Mouse (Mus musculus) erythroblast, embryonic 14.5 days (primary cell): ENCODE results near the gene Dnase2a. TPM values are rescaled to one million over a fixed set of nuclear protein-coding genes. Genes with fewer than 3 reads are reported as not detected.

Experiments used
- H3K27me3 ChIP-seq: 2 replicates; pipeline ENCODE4 v1.6.1; 2012; ENCODE audit warnings: inconsistent platforms; ENCODE audit not compliant: control insufficient read depth
- H3K36me3 ChIP-seq: 2 replicates; pipeline ENCODE4 v1.6.1; 2012; ENCODE audit warnings: mild to moderate bottlenecking, inconsistent platforms; ENCODE audit not compliant: control insufficient read depth
- H3K4me1 ChIP-seq: 2 replicates; pipeline ENCODE4 v1.6.1; 2012; ENCODE audit warnings: inconsistent platforms; ENCODE audit not compliant: control insufficient read depth
- H3K4me3 ChIP-seq: replicated peaks from 2 replicates; pipeline ENCODE3; 2012; ENCODE audit warnings: moderate library complexity, mild to moderate bottlenecking, inconsistent platforms
- H3K9me3 ChIP-seq: 2 replicates; pipeline ENCODE4 v1.6.1; 2012; ENCODE audit warnings: low read length, inconsistent platforms, mixed read lengths; ENCODE audit not compliant: control insufficient read depth
- GATA1 ChIP-seq: IDR thresholded peaks from 2 replicates; pipeline ENCODE4 v1.6.1; 2012; ENCODE audit warnings: low read length, inconsistent platforms, mixed read lengths
- TAL1 ChIP-seq: IDR thresholded peaks from 3 replicates; pipeline ENCODE4 v1.6.1; 2012; ENCODE audit warnings: low read length, inconsistent platforms, mixed read lengths
- polyA plus RNA-seq: library from polyadenylated mRNA; stranded (reverse); fragments of >175 nt; gene quantifications from 2 replicates; pipeline ENCODE4 v1.2.3, GENCODE M21; 2012

Gene Dnase2a
- polyA plus RNA-seq, 1 experiment, result 4.8 TPM

DNA sequence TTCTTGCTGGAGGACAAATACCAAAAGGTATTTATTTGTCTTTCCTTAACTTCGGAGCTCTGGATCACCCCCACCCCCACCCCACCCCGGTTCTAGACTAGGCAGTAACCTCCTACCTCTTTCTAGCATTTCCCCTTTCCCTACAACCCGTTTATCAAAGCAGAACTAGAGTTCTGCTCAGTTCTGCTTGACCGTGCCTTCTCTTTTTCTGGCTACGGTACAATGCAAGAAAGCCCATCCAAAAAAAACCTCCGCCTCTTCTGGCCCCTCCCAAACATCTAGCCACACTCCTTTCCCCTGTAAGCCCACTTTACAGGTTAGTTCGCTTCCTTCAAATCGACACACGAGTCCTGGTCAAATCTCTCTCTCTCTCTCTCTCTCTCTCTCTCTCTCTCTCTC lies 5.1 kb downstream of the Dnase2a start:
- H3K9me3 ChIP-seq, result no peaks in the 10 kb centered on the region
- H3K4me3 ChIP-seq, result peak overlapping the region; percentile 75
- peaks cover 42% of the 10 kb centered on the region for H3K36me3 ChIP-seq
- H3K27me3 ChIP-seq, result peaks cover 31% of the 10 kb centered on the region
- no peak for TF ChIP-seq TAL1
- TF ChIP-seq GATA1, result no peak
- H3K4me1 ChIP-seq, result peaks cover 76% of the 10 kb centered on the region

DNA sequence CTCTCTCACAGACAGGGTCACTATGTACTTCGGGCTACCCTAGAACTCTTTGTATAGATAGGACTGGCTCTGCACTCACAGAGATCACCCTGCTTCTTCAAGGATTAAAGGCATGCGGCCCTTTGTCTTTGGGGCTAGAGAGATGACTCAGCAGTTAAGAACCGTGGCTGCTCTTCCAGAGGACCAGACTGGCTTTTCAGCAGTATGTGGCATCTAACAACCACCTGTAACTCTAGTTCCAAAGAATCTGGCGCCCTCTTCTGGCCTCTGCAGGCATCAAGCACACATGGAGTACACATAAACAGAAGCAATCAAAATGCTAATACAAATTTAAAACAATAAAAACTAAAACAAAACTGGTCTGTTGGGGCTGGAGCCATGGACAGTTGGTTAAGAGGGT lies 5.6 kb downstream of the Dnase2a start:
- TF ChIP-seq TAL1 (no peak), GATA1 (no peak)
- Histone ChIP-seq H3K36me3 (peaks cover 42% of the 10 kb centered on the region), H3K4me3 (peak overlapping the region; percentile 75), H3K27me3 (peaks cover 33% of the 10 kb centered on the region), H3K4me1 (peaks cover 72% of the 10 kb centered on the region), H3K9me3 (no peaks in the 10 kb centered on the region)

DNA sequence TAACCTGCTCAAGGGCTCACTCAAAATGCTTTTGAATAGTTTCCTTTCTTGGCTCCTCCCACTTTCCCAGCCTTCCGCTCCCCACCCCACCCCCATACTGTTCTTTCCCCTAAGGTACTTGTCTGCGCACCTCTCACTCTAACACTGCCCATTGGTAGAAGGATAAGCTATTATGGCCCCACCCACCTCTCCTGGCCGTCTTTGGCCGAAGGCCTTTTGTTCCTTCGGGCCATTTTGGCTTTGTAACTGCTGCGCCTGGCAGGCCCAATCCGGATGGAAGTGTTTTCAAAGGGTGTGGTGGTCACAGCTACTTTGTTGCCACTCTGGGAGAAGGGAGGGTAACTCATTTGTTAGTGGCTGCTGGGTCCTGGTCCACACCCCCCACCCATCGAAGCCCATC lies 6.9 kb downstream of the Dnase2a start:
- Histone ChIP-seq H3K27me3 (peaks cover 33% of the 10 kb centered on the region), H3K4me1 (peaks cover 59% of the 10 kb centered on the region), H3K4me3 (no peak overlapping the region), H3K9me3 (no peaks in the 10 kb centered on the region), H3K36me3 (peaks cover 33% of the 10 kb centered on the region)
- no peak for TF ChIP-seq GATA1
- no peak for TF ChIP-seq TAL1

DNA sequence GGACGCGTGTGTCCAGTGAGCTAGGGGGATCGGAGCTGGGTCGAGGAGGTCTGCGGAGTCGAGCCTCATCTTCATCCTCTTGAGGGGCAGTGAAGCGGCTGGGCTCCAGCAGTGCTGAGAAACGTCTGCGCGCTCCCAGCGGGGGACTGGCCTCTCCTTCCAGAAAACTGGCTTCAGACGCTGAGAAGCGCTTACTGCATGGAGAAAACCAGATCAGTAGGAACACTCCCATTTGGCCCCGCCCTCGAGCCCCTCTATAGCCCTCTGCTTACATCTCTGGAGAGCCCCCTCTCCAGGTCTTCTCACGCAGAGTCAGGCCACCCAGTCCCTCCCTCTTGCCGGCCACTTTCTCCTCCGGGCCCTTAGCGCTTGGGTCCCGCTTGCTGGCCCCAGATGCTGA lies 9.4 kb downstream of the Dnase2a start:
- Histone ChIP-seq H3K9me3 (no peaks in the 10 kb centered on the region), H3K4me1 (peaks cover 40% of the 10 kb centered on the region), H3K27me3 (peaks cover 21% of the 10 kb centered on the region), H3K4me3 (no peak overlapping the region), H3K36me3 (peaks cover 16% of the 10 kb centered on the region)
- no peak for TF ChIP-seq TAL1
- no peak for TF ChIP-seq GATA1

DNA sequence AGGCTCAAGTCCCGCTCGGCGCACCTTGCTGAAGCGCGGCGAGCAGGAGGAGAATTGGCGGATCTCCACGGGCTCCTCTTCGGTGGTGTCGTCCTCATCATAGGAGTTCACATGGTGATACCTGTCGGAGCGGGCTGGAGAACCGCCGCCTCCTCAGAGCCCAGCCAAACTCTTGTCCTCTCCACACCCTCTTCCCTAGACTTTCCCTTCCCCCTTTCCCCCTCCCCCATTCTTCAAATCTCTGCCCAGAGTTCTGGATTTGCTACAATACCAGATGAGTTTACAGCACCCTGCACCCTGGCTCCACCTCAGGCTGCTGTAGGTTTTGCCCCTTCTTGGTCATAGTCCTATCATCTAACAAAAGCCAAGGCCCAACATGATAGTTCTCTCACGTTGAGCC lies 10.3 kb downstream of the Dnase2a start:
- Histone ChIP-seq H3K9me3 (no peaks in the 10 kb centered on the region), H3K27me3 (peaks cover 19% of the 10 kb centered on the region), H3K36me3 (peaks cover 16% of the 10 kb centered on the region), H3K4me1 (peaks cover 31% of the 10 kb centered on the region), H3K4me3 (no peak overlapping the region)
- no peak for TF ChIP-seq TAL1
- no peak for TF ChIP-seq GATA1

DNA sequence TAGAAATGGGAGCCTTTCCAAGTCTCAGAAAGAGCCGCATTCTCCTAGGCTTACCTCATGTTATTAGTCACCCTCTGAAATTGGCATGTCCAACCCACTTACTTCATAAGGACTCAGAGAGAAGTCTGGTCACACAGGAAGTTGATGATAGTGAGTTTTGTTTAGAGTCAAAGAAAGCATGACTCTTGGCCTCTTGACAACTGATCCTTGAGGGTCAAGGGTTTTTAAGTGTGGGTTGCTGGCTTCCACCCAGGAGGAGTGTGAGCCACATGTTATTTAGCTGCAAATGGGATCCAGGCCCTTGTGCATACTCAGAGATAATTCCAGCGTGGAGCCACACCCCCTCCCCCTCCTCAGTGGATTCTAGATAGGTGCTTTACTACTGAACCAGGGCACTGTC lies 13.2 kb downstream of the Dnase2a start:
- TF ChIP-seq GATA1 (no peak), TAL1 (no peak)
- Histone ChIP-seq H3K36me3 (peaks cover 6% of the 10 kb centered on the region), H3K4me1 (peaks cover 4% of the 10 kb centered on the region), H3K9me3 (no peaks in the 10 kb centered on the region), H3K27me3 (peaks cover 32% of the 10 kb centered on the region), H3K4me3 (no peak overlapping the region)

DNA sequence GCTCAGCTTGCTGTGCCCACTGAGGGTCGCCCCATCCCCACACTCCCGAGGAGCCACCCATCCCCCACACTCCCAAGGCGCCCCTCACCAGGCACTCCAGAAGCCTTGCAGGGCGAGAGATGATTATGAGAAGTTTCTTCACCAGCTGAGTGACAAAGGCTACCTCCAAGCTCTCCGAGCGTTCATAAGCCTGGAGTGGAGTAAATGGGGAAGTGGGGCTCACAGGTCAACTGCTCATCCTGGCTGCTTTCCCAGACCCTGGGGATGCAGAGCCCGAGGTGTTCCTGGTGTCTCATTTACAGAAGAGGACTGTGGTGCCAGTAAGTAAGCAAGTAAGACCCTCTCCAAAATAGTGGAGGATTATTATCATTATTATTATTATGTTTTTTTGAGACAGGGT lies 17.2 kb downstream of the Dnase2a start:
- H3K9me3 ChIP-seq, result no peaks in the 10 kb centered on the region; the same call in 1 of the 2 replicates
- TF ChIP-seq TAL1 (no peak), GATA1 (no peak)
- H3K27me3 ChIP-seq, result peaks cover 50% of the 10 kb centered on the region
- peaks cover 10% of the 10 kb centered on the region for H3K4me1 ChIP-seq
- peaks cover 1% of the 10 kb centered on the region for H3K36me3 ChIP-seq
- H3K4me3 ChIP-seq, result no peak overlapping the region

DNA sequence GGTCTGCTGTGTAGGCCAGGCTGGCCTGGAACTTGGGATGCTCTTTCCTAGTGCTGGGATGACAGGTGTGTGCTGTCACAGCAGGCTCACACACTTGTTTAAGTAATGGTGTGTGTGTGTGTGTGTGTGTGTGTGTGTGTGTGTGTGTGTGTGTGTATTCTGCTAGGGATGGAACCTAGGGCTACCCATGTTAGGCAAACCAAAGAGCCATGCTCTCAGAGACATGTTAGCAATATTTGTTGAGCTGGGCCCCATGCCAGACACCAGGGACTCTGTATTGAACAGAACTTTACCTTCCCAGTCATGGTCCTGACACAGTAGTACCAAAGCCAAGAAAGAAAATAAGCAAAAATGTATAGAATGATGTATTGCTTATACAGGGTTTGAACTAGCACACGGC lies 19.2 kb downstream of the Dnase2a start:
- H3K4me1 ChIP-seq, result peaks cover 10% of the 10 kb centered on the region
- H3K4me3 ChIP-seq, result no peak overlapping the region
- no peaks in the 10 kb centered on the region; the same call in 1 of the 2 replicates for H3K9me3 ChIP-seq
- TF ChIP-seq GATA1, result no peak
- TF ChIP-seq TAL1, result no peak
- peaks cover 68% of the 10 kb centered on the region for H3K27me3 ChIP-seq
- no peaks in the 10 kb centered on the region for H3K36me3 ChIP-seq

DNA sequence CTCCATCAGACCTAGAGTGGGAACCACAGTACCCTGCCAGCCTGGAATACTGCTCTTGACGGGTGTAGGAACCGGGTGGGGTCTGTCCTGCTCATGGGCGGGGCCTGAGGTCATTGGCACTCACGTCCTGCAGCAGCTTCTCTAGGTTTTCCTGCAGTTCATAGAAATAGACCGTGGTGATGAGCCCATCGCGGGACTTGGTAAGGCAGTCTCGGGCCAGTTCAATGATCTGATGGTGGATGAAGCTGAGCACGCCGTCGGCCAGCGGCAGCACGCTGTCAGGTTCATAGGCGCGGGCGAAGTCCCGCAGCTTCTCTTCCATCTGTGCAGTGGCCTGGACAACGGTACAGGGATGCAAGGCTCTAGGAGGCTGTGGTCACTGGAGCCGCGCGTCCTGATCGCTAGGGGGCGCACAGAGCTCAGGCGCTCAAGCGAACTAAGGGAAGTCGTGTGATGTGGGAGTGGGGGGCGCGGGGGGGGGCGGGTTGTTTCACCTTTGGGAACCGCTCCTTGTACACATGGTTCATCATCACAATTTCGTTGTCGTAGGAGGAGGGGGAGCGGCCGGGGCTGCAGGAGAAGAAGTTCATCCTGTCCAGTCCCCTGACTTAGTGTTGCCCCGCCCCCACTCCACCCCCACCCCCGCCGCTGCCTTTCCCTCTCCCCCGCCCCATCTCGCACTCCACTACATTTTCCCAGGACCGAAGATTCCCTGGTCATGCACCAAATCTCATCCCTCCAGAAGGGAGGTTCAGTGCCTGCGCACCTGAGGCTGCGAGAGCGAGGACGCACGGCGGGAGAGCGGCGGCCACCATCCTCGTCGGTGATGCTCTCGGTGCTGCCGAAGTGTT lies 20.3 kb downstream of the Dnase2a start:
- no peaks in the 10 kb centered on the region for H3K36me3 ChIP-seq
- no peaks in the 10 kb centered on the region; the same call in 1 of the 2 replicates for H3K9me3 ChIP-seq
- no peak for TF ChIP-seq TAL1
- no peak for TF ChIP-seq GATA1
- peaks cover 10% of the 10 kb centered on the region for H3K4me1 ChIP-seq
- H3K27me3 ChIP-seq, result peaks cover 75% of the 10 kb centered on the region
- H3K4me3 ChIP-seq, result no peak overlapping the region
